Mouse (Mus musculus) E14TG2a.4 (cell line): ENCODE data around the gene Kcnj12.

Source experiments
- H3K27me3 ChIP-seq: 2 replicates; pipeline ENCODE4 v1.6.1; 2014; ENCODE audit warnings: low read length, control low read depth; ENCODE audit not compliant: insufficient read depth
- H3K36me3 ChIP-seq: 2 replicates; pipeline ENCODE4 v1.6.1; 2014; ENCODE audit warnings: low read length, control low read depth; ENCODE audit not compliant: insufficient read depth
- H3K4me1 ChIP-seq: replicated peaks from 2 replicates; pipeline ENCODE4 v1.6.1; 2014; ENCODE audit warnings: low read depth, low read length, control low read depth
- H3K4me3 ChIP-seq: replicated peaks from 2 replicates; pipeline ENCODE4 v1.5.1; 2014; ENCODE audit warnings: mild to moderate bottlenecking, low read length
- H3K9me3 ChIP-seq: 2 replicates; pipeline ENCODE4 v1.6.1; 2014; ENCODE audit warnings: low read length, control low read depth
- CTCF ChIP-seq: conservative IDR thresholded peaks from 2 replicates; pipeline ENCODE4 v1.5.1; 2014; ENCODE audit warnings: low read length
- NANOG ChIP-seq: IDR thresholded peaks from 2 replicates; pipeline ENCODE4 v1.6.1; 2014; ENCODE audit warnings: borderline replicate concordance, low read length, mixed read lengths
- POU5F1 ChIP-seq: IDR thresholded peaks from 2 replicates; pipeline ENCODE4 v1.6.1; 2014; ENCODE audit warnings: low read length, borderline replicate concordance

Gene Kcnj12

GRCm38 (mm10) chr11:61074646-61075317, 52.4 kb downstream of the Kcnj12 start:
- no peak overlapping the region for H3K4me3 ChIP-seq
- TF ChIP-seq NANOG (no peak), POU5F1 (no peak), CTCF (no peak)
- H3K27me3 ChIP-seq = peaks cover 16% of the 10 kb centered on the region
- H3K9me3 ChIP-seq = no peaks in the 10 kb centered on the region
- H3K4me1 ChIP-seq = peaks cover 11% of the 10 kb centered on the region
- H3K36me3 ChIP-seq = no peaks in the 10 kb centered on the region

GRCm38 (mm10) chr11:61075361-61076326, 53.3 kb downstream of the Kcnj12 start:
- Histone ChIP-seq H3K36me3 (no peaks in the 10 kb centered on the region), H3K4me3 (no peak overlapping the region), H3K27me3 (peaks cover 20% of the 10 kb centered on the region), H3K4me1 (peaks cover 11% of the 10 kb centered on the region), H3K9me3 (no peaks in the 10 kb centered on the region)
- no peak for TF ChIP-seq POU5F1
- no peak for TF ChIP-seq NANOG
- no peak for TF ChIP-seq CTCF

DNA sequence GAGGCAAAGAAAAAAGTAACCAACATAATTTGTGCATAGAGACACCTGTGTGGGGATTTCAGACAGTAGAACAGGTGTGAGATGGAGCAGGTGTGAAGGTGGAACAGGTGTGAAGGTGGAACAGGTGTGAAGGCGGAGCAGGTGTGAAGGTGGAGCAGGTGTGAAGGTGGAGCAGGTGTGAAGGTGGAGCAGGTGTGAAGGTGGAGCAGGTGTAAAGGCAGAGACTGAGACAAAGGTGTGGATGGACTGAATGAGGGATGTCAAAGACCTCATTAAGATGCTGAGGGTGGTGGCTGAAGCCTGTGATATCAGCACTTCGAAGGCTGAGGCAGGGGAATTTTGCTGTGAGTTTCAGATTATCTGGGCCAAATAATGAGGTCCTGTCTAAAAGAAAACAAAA, 59.3 kb downstream of the Kcnj12 start:
- Histone ChIP-seq H3K36me3 (no peaks in the 10 kb centered on the region), H3K27me3 (peaks cover 36% of the 10 kb centered on the region), H3K4me1 (no peaks in the 10 kb centered on the region; the same call in 1 of the 2 replicates), H3K9me3 (peaks cover 8% of the 10 kb centered on the region), H3K4me3 (no peak overlapping the region)
- TF ChIP-seq CTCF (no peak), POU5F1 (no peak), NANOG (no peak)

DNA sequence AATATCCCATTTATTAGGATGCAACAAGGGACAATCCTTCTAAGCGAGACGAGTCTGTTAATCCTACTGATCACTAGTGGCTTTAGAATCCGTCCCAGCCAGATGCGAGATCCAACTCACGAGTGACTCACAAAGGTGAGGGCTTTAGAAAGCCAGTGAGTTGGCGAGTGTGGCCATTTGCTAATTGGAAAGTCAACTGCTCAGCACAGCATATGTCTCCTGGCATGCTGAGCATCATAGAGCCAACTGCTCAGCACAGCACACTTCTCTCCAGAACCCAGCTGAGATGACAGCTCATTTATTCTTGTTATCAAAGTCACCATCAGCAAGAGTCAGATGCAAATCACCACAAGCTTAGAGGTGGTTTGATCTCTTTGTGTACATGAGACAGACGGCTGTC, 67.8 kb downstream of the Kcnj12 start:
- Histone ChIP-seq H3K4me1 (peaks cover 6% of the 10 kb centered on the region; the same call in 1 of the 2 replicates), H3K36me3 (no peaks in the 10 kb centered on the region), H3K27me3 (no peaks in the 10 kb centered on the region), H3K4me3 (no peak overlapping the region), H3K9me3 (no peaks in the 10 kb centered on the region)
- TF ChIP-seq POU5F1 (no peak), NANOG (no peak), CTCF (no peak)

DNA sequence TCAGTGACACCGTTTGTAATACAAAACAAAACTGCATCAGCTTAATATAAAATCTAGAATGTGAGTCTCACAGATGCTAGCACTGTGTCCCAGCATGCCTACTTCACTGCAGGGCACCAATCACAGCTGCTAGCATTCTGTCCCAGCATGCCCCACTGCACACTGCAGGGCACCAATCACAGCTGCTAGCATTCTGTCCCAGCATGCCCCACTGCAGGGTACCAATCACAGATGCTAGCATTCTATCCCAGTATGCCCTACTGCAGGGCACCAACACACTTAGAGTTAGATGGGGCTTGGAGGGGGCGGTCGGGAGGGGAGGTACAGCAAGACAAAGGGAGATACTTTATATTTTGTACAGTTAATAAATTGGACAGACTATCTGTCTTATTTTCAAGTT, 68.8 kb downstream of the Kcnj12 start:
- H3K27me3 ChIP-seq = no peaks in the 10 kb centered on the region
- no peak overlapping the region for H3K4me3 ChIP-seq
- no peaks in the 10 kb centered on the region for H3K36me3 ChIP-seq
- H3K4me1 ChIP-seq = peaks cover 6% of the 10 kb centered on the region; the same call in 1 of the 2 replicates
- no peak for TF ChIP-seq NANOG
- TF ChIP-seq CTCF = no peak
- no peak for TF ChIP-seq POU5F1
- no peaks in the 10 kb centered on the region for H3K9me3 ChIP-seq

DNA sequence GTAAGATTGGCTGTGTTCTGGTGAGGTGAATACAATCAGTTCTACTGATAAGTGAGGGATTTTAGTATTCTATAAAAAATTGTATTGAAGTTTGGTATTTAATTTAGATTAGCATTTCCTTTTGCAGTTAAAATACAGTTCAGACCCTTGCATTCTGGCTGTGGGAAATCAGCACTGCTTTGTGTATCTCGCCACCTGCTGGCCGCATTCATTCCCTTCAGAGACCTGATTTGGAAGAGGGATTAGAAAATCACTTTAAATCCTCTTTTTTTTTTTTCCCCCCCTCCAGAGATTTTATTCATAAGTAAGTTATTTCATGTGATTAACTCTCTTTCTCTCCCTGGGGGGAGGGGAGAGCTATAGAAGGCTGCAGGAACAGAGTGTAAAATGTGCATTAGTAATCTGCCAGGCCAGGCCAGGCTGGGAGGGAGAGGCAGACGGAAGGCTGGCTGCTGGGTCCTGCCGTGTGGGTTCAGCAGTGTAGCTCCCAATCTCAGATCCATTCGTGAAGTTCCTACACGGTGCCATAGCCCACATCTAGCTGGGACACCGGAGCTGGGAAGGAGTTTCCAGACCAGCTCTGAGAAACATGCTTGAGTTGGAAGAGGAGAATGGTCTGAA, 69.4 kb downstream of the Kcnj12 start:
- no peaks in the 10 kb centered on the region for H3K9me3 ChIP-seq
- TF ChIP-seq NANOG (no peak), CTCF (peak; percentile 52), POU5F1 (no peak)
- no peak overlapping the region for H3K4me3 ChIP-seq
- no peaks in the 10 kb centered on the region for H3K36me3 ChIP-seq
- no peaks in the 10 kb centered on the region for H3K27me3 ChIP-seq
- H3K4me1 ChIP-seq = peaks cover 6% of the 10 kb centered on the region; the same call in 1 of the 2 replicates

DNA sequence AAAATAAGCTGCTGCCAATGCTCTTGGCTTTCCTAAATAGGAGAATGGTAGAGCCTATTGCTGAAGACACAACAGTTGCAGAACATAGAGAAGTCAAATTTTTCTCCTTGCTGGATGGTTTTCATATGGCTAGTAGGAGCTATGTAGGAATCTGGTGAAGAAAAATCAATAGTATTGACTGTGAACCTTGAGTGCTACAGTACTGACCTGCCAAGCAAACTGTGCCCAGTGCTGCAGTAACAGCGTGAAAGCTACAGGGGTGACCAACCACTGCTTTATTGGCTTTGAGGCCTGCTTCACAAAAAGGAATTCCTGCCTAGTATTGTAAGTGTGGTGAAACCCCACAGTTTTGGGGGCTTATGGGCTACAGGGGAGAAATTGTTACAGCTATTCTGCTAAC, 75.7 kb downstream of the Kcnj12 start:
- H3K9me3 ChIP-seq = no peaks in the 10 kb centered on the region
- TF ChIP-seq POU5F1 = no peak
- TF ChIP-seq CTCF = no peak
- TF ChIP-seq NANOG = no peak
- no peak overlapping the region for H3K4me3 ChIP-seq
- H3K27me3 ChIP-seq = peaks cover 5% of the 10 kb centered on the region
- peaks cover 9% of the 10 kb centered on the region for H3K4me1 ChIP-seq
- no peaks in the 10 kb centered on the region for H3K36me3 ChIP-seq
